Mouse (Mus musculus): ENCODE measurements around the gene Set.

DNA sequence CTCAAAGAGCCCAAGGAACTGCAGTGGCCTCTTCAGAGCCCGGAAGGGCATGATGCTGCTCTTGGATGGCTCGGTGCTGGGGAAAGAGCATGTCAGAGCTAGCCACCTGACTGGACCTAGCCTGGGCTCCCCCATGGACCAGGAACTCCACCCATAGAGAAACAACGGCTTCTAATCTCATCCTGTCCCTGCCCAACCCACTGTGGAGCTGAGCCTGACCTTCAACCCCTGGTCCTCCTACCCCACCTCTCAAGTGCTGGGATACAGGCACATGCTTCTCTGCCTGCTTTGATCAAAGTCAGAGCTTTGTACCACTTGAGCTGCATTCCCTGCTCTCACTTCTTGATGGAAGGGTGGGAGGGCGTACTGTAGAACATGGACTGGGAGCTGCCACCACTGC lies 51.1 kb downstream of the Set start:
- TF ChIP-seq HCFC1 (IDR thresholded peaks at IDR 0.05; ENCODE audit: borderline replicate concordance, insufficient read depth, low read length) (no peak), ZC3H11A (IDR thresholded peaks at IDR 0.05; ENCODE audit: borderline replicate concordance, low read depth, low read length) (no peak)
